Mouse (Mus musculus) liver, adult (tissue): Measurements from ENCODE around the gene Arhgef10l.

Source experiments
- GATA4 ChIP-seq: IDR thresholded peaks from 2 replicates; pipeline ENCODE4 v1.6.1; 2014; ENCODE audit warnings: mild to moderate bottlenecking, low read length; ENCODE audit not compliant: insufficient replicate concordance

Gene Arhgef10l

DNA sequence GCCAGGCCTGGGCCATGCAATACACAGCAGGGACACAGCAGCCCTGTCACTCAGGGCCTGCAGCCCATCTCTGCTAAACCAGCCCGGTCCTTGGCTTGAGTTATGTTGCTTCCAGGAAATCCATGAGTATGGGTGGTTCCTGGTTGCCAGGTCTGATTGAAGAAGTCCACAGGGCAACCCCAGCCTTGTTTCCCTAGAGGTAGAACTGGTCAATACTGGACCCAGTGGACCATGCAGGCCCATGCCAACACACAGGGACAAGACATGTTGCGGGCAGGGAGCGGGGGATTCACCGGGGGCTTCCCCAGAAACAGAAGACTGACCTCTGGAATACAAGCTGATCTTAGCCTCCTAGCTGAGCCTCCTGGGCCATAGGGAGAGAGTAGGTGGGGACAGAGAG, 142.9 kb downstream of the Arhgef10l start:
- no peak for TF ChIP-seq GATA4

GRCm38 (mm10) chr4:140520719-140521118, 145.1 kb downstream of the Arhgef10l start:
- TF ChIP-seq GATA4: no peak

DNA sequence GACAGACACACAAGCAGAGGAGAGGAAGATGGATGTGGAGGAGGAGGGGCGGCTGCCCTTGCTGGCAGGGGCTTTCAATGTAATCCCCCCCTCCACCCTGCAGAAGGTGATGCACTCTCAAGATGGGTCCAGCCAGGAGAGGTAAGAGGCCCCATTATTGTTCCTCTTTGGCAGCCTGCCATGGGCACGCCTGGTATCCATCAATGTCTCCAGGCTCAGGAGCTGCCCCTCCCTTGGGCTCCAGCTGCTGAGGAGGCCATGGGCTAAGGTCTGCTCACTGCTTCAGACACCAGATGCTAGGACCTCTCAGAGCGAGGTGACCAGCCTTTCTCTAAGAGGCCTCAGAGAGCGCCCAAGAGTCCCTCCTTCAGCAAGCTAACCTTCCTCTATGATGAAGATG, 152.0 kb downstream of the Arhgef10l start:
- TF ChIP-seq GATA4: no peak

GRCm38 (mm10) chr4:140509856-140510255, 156.0 kb downstream of the Arhgef10l start:
- TF ChIP-seq GATA4: no peak

- TF ChIP-seq GATA4: no peak
These were observed 158.6 kb downstream of the Arhgef10l start for GRCm38 (mm10) chr4:140507172-140507714.

GRCm38 (mm10) chr4:140505608-140506002, 160.2 kb downstream of the Arhgef10l start:
- no peak for TF ChIP-seq GATA4

DNA sequence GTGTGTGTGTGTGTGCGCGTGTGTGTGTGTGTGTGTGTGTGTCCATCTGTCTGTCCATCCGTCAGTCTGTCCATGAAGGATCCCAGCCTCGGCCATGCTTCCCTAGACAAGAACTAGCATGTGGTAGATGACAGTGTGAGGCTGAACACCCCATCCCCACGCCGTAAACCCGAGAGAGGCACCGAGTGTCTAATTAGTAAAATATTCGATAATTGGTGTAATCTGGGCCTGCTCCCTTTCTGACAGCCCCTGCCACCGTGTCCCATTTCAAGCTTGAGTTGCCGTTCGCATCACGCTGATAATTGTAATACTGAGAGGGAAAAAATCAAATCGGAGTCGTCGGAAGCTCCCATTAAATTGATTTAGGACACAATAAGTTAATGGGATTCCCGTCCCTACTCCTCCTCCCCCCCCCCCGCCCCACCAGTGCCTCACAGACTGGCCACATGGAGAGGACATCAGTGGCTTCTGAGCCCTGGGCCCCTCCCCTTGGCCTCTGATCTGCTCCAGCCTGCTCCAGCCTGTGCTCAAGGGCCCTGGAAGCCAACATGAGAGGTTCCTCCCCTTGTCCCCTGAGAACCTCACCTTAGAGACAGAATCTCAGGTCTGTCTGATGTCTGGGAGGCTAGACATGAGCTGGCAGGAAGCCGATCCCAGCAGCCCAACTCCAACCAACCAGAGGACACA, 160.7 kb downstream of the Arhgef10l start:
- TF ChIP-seq GATA4: no peak

DNA sequence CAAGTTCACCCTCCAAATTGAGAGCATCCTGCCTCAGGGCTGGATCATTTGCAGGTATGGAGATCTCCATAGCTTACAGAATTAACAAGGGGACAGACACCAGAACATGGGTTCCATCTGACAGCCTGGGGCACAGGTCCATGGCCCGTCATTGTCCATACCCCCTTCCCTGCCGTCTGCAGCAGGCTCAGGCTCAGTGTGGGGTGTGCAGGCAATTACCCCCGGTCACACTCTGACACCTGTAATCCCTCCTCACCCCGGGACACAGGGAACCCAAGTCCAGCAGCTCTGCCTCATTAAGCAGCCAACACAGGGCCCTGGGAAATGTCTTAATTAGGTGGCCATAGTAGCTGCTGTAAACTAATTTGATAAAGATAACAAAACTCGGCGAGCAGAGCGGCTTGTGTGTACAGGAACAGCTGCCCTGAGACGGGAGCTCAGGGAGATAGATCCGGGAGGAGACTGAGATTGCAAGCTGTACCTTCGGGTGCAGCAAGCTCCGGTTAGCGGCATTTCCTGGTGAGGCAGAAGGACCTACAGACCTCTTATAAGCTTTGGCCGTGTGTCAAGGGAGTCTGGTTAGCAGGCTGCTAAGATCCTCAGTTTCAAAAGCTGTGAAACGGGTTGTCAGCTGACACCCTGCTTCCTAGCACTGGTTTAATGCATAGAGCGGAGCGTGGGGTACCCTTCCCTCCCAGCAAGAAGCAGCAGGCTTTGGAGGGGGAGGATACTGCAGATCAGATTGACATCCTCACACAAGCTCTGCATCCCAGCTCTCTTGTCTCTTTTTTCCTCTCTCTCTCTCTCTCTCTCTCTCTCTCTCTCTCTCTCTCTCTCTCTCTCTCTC, 161.5 kb downstream of the Arhgef10l start:
- no peak for TF ChIP-seq GATA4

DNA sequence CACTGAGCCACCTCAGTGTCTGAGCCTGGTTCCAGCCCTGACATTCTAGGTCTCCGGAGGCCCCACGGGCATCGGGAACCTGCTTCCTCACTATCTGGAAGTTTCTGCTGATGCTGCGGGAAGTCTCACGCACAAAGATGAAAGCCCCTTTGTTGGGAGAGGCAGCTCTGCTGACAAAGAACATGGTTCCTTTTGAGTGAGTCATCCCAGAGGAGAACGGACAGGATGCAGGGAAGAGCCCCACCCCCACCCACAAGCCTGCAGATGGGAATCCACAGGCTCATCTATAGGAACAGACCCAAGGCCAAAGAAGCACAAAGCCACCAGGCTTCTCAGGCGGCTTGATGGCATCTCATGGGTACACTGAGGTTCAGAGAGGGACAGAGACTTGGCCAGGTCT, 165.0 kb downstream of the Arhgef10l start:
- no peak for TF ChIP-seq GATA4

DNA sequence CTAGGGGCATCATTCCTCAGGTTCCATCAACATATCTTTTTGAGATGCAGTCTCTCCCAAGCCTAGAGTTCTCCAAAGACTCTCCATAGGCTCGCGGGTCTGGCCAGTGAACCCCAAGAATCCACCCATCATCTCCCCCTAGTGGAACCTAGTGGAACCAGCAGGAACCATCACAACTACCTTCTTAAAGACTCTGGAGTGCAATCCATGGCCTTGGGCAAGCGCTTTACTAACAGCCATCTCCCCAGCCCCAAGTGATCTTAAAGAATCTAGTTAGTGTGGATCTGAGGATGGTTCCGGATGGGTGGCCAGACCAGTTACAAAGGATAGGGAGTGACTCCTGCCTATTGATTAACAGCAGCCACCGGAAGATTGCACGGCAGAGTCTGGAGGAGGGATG, 166.2 kb downstream of the Arhgef10l start:
- TF ChIP-seq GATA4: no peak

- TF ChIP-seq GATA4: no peak
These were observed 168.6 kb downstream of the Arhgef10l start for GRCm38 (mm10) chr4:140497169-140497568.

DNA sequence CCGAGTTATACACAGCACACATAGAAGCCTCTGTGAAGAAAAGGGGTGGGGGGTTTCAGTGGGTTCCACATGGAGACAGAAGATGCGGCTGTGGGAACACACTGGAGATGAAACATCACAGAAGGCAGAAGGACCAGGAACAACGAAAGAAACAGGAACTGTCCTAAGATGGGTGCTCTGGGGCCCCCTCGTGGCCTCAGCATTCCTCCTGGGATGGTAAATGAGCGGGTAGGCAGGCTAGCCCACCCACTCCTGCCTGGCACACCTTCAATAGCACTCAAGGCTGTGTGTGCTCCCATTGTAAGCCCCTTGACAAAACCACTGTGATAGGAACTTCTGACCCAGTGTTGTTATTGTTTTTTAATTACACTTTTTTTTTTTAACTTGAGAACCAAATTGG, 174.3 kb downstream of the Arhgef10l start:
- no peak for TF ChIP-seq GATA4

DNA sequence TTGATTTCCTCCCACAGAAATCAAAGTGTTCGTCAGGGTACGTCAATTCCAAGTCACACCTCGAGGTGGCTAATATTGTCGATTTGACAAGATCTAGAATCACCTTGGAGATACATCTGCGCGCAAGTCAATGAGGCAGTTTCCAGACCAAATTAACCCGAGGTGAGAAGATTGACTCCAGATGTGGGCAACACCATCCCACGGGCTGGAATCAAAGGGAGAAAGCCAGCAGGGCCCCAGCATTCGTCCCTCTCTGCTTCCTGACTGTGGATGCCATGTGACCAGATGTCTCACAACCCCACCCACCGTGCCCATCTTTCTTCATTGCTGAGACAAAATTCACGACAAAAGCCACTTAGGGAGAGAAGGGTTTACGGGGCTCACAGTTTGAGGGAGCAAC, 180.4 kb downstream of the Arhgef10l start:
- no peak for TF ChIP-seq GATA4

DNA sequence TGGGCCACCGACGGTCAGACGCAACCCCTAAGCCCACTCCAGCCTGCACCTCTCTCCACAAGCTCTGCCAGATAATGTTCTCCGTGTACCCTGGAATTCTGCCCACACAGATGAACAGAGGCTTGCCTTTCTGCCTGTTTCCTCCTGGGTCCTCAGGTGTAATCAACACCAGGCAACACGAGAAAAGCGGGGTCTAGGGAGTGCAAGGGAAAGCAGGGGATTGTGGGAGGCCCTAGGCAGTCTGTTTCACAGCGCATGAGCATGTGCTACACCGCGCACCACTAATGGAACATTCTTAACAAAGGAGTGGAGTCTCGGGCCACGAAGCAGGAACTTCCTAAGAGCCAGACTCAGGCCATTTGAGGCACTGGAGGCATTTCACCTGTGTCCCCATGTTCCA, 182.7 kb downstream of the Arhgef10l start:
- no peak for TF ChIP-seq GATA4

DNA sequence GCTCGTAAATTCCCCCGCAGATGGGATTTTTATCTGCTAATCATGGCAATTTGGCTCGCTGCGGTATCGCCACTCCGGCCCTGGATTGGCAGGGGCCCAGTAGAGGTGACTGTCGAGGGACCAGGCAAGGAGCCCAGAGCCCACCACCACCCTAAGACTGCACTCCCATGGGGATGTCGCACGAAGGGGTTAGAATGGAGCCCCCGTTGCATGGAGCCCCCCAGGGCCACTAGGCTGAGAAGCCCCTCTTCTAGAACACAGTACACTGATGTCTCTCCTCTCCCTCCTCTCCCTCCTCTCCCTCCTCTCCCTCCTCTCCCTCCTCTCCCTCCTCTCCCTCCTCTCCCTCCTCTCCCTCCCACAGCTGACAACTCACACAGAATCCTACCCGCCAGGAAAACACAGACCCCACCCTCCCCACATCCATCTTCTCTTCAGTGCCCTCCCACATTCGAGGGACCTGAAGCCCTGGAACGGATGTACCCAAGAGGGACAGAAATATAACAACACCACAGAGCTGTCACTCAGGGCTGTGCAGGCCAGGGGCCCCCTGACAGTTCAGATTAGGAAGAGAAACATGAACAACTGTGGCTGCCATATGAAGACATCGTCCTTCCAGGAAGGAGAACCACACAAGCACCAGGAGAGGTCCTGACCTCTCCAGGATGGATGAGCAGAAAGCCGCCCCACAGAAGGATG, 185.3 kb downstream of the Arhgef10l start:
- TF ChIP-seq GATA4: no peak

DNA sequence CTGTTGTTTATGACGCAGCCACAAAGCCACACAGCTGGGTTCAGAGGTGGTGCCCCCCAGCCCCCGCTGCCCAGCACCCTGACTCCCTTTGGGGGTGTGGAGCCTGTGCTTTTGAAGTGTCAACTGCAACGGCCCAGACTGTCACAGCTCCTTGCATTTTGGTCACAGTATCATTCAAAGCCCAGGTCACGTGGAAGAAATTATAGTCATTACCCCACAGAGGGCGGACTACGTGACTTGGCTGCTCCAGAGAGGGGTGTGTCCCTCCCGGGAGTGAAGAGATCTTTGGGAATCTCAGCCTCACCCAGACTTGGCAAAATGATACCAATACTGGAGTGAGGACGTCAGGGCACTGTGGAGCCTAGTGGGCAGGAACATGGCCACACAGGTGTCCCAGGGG, 190.6 kb downstream of the Arhgef10l start:
- TF ChIP-seq GATA4: no peak
